Mouse (Mus musculus): ENCODE results near the gene Snx5. TPM values are rescaled to one million over a fixed set of nuclear protein-coding genes. Genes with fewer than 3 reads are reported as not detected.

The Snx5 gene
- total and polyA plus RNA-seq, 2 experiments: 17.2 to 60.3 TPM

GRCm38 (mm10) chr2:144248613-144249376 lies 21.9 kb downstream of the Snx5 start:
- WGBS: 58% methylated on average over 4 of the region's 4 CpGs
- H3K4me1 ChIP-seq (ENCODE audit: control insufficient read depth, insufficient read depth, low read length): peaks cover 10% of the 10 kb centered on the region
- peaks cover 41% of the 10 kb centered on the region for H3K36me3 ChIP-seq (ENCODE audit: control insufficient read depth, insufficient read depth, low read length)
- DNase-seq (ENCODE audit: extremely low read depth, low read depth, low spot score): no peak
- H3K27ac ChIP-seq (replicated peaks; ENCODE audit: insufficient read depth, low read depth, low read length): no peak overlapping the region
- H3K27me3 ChIP-seq (ENCODE audit: control insufficient read depth, insufficient read depth, low read length): no peaks in the 10 kb centered on the region
- no peak overlapping the region for H3K9ac ChIP-seq (ENCODE audit: low read depth, low read length)
- H3K79me2 ChIP-seq (ENCODE audit: control insufficient read depth, insufficient read depth, low read length): no peaks in the 10 kb centered on the region
- no peak overlapping the region for H3K4me3 ChIP-seq (ENCODE audit: insufficient read depth, low read depth, low read length)
- no peak for TF ChIP-seq POLR2A (IDR thresholded peaks at IDR 0.05; ENCODE audit: extremely low read depth, insufficient read depth, low read length)
- no peak for TF ChIP-seq CTCF (IDR thresholded peaks at IDR 0.05; ENCODE audit: low read depth, low read length)

GRCm38 (mm10) chr2:144247337-144247978 lies 23.2 kb downstream of the Snx5 start:
- peak; percentile 44 for DNase-seq (ENCODE audit: extremely low read depth, low read depth, low spot score)
- H3K9ac ChIP-seq (ENCODE audit: low read depth, low read length): no peak overlapping the region
- 61% methylated on average over 5 of the region's 5 CpGs for WGBS
- H3K27me3 ChIP-seq (ENCODE audit: control insufficient read depth, insufficient read depth, low read length): no peaks in the 10 kb centered on the region
- H3K27ac ChIP-seq (replicated peaks; ENCODE audit: insufficient read depth, low read depth, low read length): no peak overlapping the region
- TF ChIP-seq CTCF (IDR thresholded peaks at IDR 0.05; ENCODE audit: low read depth, low read length) (no peak), POLR2A (IDR thresholded peaks at IDR 0.05; ENCODE audit: extremely low read depth, insufficient read depth, low read length) (no peak)
- H3K36me3 ChIP-seq (ENCODE audit: control insufficient read depth, insufficient read depth, low read length): peaks cover 28% of the 10 kb centered on the region
- no peak overlapping the region for H3K4me3 ChIP-seq (ENCODE audit: insufficient read depth, low read depth, low read length)
- H3K79me2 ChIP-seq (ENCODE audit: control insufficient read depth, insufficient read depth, low read length): no peaks in the 10 kb centered on the region
- peaks cover 10% of the 10 kb centered on the region for H3K4me1 ChIP-seq (ENCODE audit: control insufficient read depth, insufficient read depth, low read length)

DNA sequence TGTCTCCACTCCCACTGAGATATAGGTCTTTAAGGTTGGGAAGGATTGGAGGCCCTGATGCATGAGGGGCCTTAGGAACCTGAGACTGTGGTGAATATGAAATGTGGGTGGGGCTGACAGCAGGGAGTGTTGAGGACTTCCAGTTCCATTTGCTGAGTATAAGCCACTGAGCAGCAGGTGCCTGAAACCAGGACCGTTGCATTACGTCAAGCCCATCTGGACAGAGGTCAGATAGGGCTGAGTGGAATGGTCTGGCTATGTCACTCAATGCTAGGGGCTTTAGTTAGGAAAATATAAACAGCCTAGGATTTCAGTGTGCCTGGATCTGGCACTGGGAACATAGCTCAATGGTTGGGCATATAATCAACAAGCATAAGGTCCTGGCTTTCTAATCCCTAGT lies 24.4 kb downstream of the Snx5 start:
- Histone ChIP-seq H3K79me2 (ENCODE audit: control insufficient read depth, insufficient read depth, low read length) (no peaks in the 10 kb centered on the region), H3K9ac (ENCODE audit: low read depth, low read length) (no peak overlapping the region), H3K27me3 (ENCODE audit: control insufficient read depth, insufficient read depth, low read length) (no peaks in the 10 kb centered on the region), H3K4me1 (ENCODE audit: control insufficient read depth, insufficient read depth, low read length) (peaks cover 10% of the 10 kb centered on the region), H3K36me3 (ENCODE audit: control insufficient read depth, insufficient read depth, low read length) (peaks cover 18% of the 10 kb centered on the region), H3K4me3 (ENCODE audit: insufficient read depth, low read depth, low read length) (no peak overlapping the region), H3K27ac (replicated peaks; ENCODE audit: insufficient read depth, low read depth, low read length) (no peak overlapping the region)
- WGBS: 89% methylated on average over 2 of the region's 2 CpGs
- DNase-seq (ENCODE audit: extremely low read depth, low read depth, low spot score): no peak
- no peak for TF ChIP-seq CTCF (IDR thresholded peaks at IDR 0.05; ENCODE audit: low read depth, low read length)
- no peak for TF ChIP-seq POLR2A (IDR thresholded peaks at IDR 0.05; ENCODE audit: extremely low read depth, insufficient read depth, low read length)

DNA sequence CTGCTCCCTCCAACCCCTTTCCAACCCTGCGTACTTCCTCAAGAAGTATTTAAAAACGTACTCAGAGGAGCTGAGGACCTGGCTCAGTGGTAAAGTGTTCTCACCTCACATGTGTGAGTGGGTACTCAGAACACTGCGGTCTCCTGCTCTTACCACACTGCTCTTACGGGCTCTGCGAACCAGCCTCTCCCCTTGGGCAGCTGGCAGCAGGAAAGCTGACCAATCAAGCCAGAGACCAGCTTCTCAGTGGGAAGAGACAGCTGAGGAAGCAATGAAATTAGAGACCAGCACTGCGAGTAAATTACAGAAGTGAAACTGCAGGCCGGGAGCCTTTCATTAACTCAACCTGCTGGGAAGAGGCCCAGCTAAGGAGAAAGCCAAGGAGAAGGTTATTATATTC lies 25.2 kb downstream of the Snx5 start:
- 84% methylated on average over 7 of the region's 7 CpGs for WGBS
- Histone ChIP-seq H3K36me3 (ENCODE audit: control insufficient read depth, insufficient read depth, low read length) (peaks cover 11% of the 10 kb centered on the region), H3K4me1 (ENCODE audit: control insufficient read depth, insufficient read depth, low read length) (peaks cover 10% of the 10 kb centered on the region), H3K9ac (ENCODE audit: low read depth, low read length) (peak overlapping the region; percentile 9; the same call in 1 of the 2 replicates), H3K79me2 (ENCODE audit: control insufficient read depth, insufficient read depth, low read length) (no peaks in the 10 kb centered on the region), H3K27me3 (ENCODE audit: control insufficient read depth, insufficient read depth, low read length) (no peaks in the 10 kb centered on the region), H3K4me3 (ENCODE audit: insufficient read depth, low read depth, low read length) (no peak overlapping the region), H3K27ac (replicated peaks; ENCODE audit: insufficient read depth, low read depth, low read length) (no peak overlapping the region)
- TF ChIP-seq CTCF (IDR thresholded peaks at IDR 0.05; ENCODE audit: low read depth, low read length) (no peak), POLR2A (IDR thresholded peaks at IDR 0.05; ENCODE audit: extremely low read depth, insufficient read depth, low read length) (no peak)
- DNase-seq (ENCODE audit: extremely low read depth, low read depth, low spot score): no peak

- H3K27me3 ChIP-seq (ENCODE audit: control insufficient read depth, insufficient read depth, low read length): no peaks in the 10 kb centered on the region
- 82% methylated on average over 3 of the region's 3 CpGs for WGBS
- no peaks in the 10 kb centered on the region; the same call in 1 of the 2 replicates for H3K4me1 ChIP-seq (ENCODE audit: control insufficient read depth, insufficient read depth, low read length)
- DNase-seq (ENCODE audit: extremely low read depth, low read depth, low spot score): no peak
- H3K4me3 ChIP-seq (ENCODE audit: insufficient read depth, low read depth, low read length): no peak overlapping the region
- H3K36me3 ChIP-seq (ENCODE audit: control insufficient read depth, insufficient read depth, low read length): no peaks in the 10 kb centered on the region
- no peak overlapping the region for H3K9ac ChIP-seq (ENCODE audit: low read depth, low read length)
- TF ChIP-seq POLR2A (IDR thresholded peaks at IDR 0.05; ENCODE audit: extremely low read depth, insufficient read depth, low read length): no peak
- TF ChIP-seq CTCF (IDR thresholded peaks at IDR 0.05; ENCODE audit: low read depth, low read length): no peak
- H3K27ac ChIP-seq (replicated peaks; ENCODE audit: insufficient read depth, low read depth, low read length): no peak overlapping the region
- no peaks in the 10 kb centered on the region for H3K79me2 ChIP-seq (ENCODE audit: control insufficient read depth, insufficient read depth, low read length)
These were observed 30.4 kb downstream of the Snx5 start for GRCm38 (mm10) chr2:144240095-144240899.

Data from liver, adult 2 months (tissue).